24 mouse cellular contexts compared by ENCODE assay signal in the genomic region with DNA sequence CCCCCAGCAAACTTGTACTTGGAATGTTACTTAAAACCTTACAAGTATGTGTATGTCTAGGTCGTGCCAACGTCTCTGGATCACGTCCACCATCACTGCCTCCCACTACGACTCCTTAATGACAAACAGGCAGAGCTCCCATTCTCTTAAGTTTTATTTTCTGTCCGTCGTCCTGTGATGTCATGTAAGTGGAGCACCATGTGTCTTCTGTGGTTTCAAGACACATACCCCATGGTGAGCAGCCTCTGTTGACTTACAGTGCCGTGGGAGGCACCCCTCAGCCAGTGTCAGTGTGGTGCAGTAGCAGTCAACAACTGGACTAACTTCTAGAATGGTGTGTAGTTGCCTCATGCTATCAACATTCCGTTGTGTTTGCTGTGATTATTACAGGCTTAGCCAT. TPM values are rescaled to one million over a fixed set of nuclear protein-coding genes. Genes with fewer than 3 reads are reported as not detected.
DNase-seq lines count a peak whose midpoint lies in the region; ATAC-seq and TF ChIP-seq lines count a peak whose summit lies in the region.
"Had no signal": no experiment of that assay in that cellular context is flagged by ENCODE, and none has a peak within 500 bp of the region (broad histone marks: within the 10 kb centered on the region; RNA-seq: fewer than 3 reads in every experiment).

No protein-coding gene starts in this region.

- no peak overlapping the region for H3K4me3 ChIP-seq in lung, embryonic 14.5 days (ENCODE audit: low read depth, low read length)
- no peak overlapping the region for H3K4me3 ChIP-seq in CH12.LX (replicated peaks in 1 of 3; ENCODE audit: low read depth in 2 of 3, low read length in 2 of 3, poor library complexity in 1 of 3)
- H3K4me3 ChIP-seq in midbrain, embryonic 11.5 days (ENCODE audit: low read depth, low read length), result no peak overlapping the region
- H3K4me3 ChIP-seq: erythroblast, embryonic 14.5 days; forebrain, embryonic 12.5 days; forebrain, embryonic 15.5 days; heart, embryonic 12.5 days; heart, embryonic 15.5 days; hindbrain, embryonic 10.5 days; hindbrain, embryonic 13.5 days had no signal

- TF ChIP-seq EP300 in CH12.LX (IDR thresholded peaks at IDR 0.05; ENCODE audit: low read length), result no peak

- peak; percentile 24 for DNase-seq in lung, embryonic 14.5 days
- DNase-seq in lung, postnatal 14 days, result no peak
- no peak for DNase-seq in CH12.LX (ENCODE audit: extremely low read depth)
- DNase-seq in NIH3T3 (ENCODE audit: low read depth), result peak; percentile 62
- DNase-seq in cerebellum, adult 11-12 months, result no peak
- DNase-seq in midbrain, embryonic 11.5 days (ENCODE audit: low spot score, missing footprints), result no peak
- DNase-seq: adrenal gland, postnatal 10 days; adrenal gland, postnatal 36 days; cerebellum, adult 2 months; cerebellum, adult 9-11 months; cerebellum, postnatal 25 days; gastrocnemius, postnatal 25 days; heart, adult 18-20 months; heart, postnatal 10 days; heart, postnatal 36 days had no signal

- no peaks in the 10 kb centered on the region for H3K79me2 ChIP-seq in CH12.LX (replicated peaks; ENCODE audit: control insufficient read depth, extremely low read depth, insufficient read depth, poor library complexity, severe bottlenecking)

- peak; percentile 36; the same call in 1 of the 2 replicates for ATAC-seq in lung, embryonic 14.5 days (ENCODE audit: insufficient read depth)
- ATAC-seq in midbrain, embryonic 11.5 days (ENCODE audit: low FRiP score), result no peak
- ATAC-seq: CD4-positive, CD25-positive, alpha-beta regulatory T cell, adult 4 months; forebrain, embryonic 15.5 days; Patski had no signal

- H3K27me3 ChIP-seq in lung, embryonic 14.5 days (ENCODE audit: insufficient read depth, low read length), result no peaks in the 10 kb centered on the region
- no peaks in the 10 kb centered on the region for H3K27me3 ChIP-seq in CH12.LX (replicated peaks)
- no peaks in the 10 kb centered on the region for H3K27me3 ChIP-seq in midbrain, embryonic 11.5 days (ENCODE audit: control insufficient read depth, insufficient read depth, low read length)
- H3K27me3 ChIP-seq: forebrain, embryonic 12.5 days; forebrain, embryonic 15.5 days; heart, embryonic 12.5 days; heart, embryonic 15.5 days; hindbrain, embryonic 13.5 days; Patski had no signal

- no peaks in the 10 kb centered on the region for H3K36me3 ChIP-seq in lung, embryonic 14.5 days (ENCODE audit: insufficient read depth)
- H3K36me3 ChIP-seq in CH12.LX (replicated peaks in 1 of 2; ENCODE audit: control insufficient read depth in 1 of 2, insufficient read depth in 1 of 2, low read length in 1 of 2), result no peaks in the 10 kb centered on the region
- no peaks in the 10 kb centered on the region for H3K36me3 ChIP-seq in midbrain, embryonic 11.5 days (ENCODE audit: control insufficient read depth, insufficient read depth, low read length)
- H3K36me3 ChIP-seq: forebrain, embryonic 15.5 days; heart, embryonic 15.5 days had no signal

- no peaks in the 10 kb centered on the region for H3K9me3 ChIP-seq in lung, embryonic 14.5 days (ENCODE audit: low read depth, low read length)
- H3K9me3 ChIP-seq in CH12.LX (replicated peaks; ENCODE audit: low read length), result no peaks in the 10 kb centered on the region
- no peaks in the 10 kb centered on the region for H3K9me3 ChIP-seq in midbrain, embryonic 11.5 days (ENCODE audit: control insufficient read depth, low read length)
- H3K9me3 ChIP-seq: forebrain, embryonic 12.5 days; forebrain, embryonic 15.5 days; heart, embryonic 12.5 days; heart, embryonic 15.5 days; hindbrain, embryonic 10.5 days; hindbrain, embryonic 13.5 days had no signal

- H3K9ac ChIP-seq in lung, embryonic 14.5 days, result no peak overlapping the region
- no peak overlapping the region for H3K9ac ChIP-seq in CH12.LX (ENCODE audit: insufficient read depth, low read depth)
- no peak overlapping the region for H3K9ac ChIP-seq in midbrain, embryonic 11.5 days (ENCODE audit: low read length)
- H3K9ac ChIP-seq: forebrain, embryonic 12.5 days; forebrain, embryonic 15.5 days; heart, embryonic 12.5 days; heart, embryonic 15.5 days; hindbrain, embryonic 13.5 days had no signal

- TF ChIP-seq CTCF in lung, embryonic 14.5 days (IDR thresholded peaks at IDR 0.05; ENCODE audit: low read depth), result no peak
- TF ChIP-seq CTCF in CH12.LX (conservative IDR thresholded peaks at IDR 0.05 in 1 of 2, IDR thresholded peaks at IDR 0.05 in 1 of 2; ENCODE audit: low read depth in 2 of 2, low read length in 2 of 2), result no peak

- WGBS in lung, embryonic 14.5 days, result 55% methylated on average over 8 of the region's 8 CpGs
- WGBS in midbrain, embryonic 11.5 days, result 74% methylated on average over 8 of the region's 8 CpGs

- dilution Hi-C loops in CH12.LX (cut with MboI; ENCODE audit: extremely low pct_ligation_motif_present, extremely low pct_unique_long_range_greater_than_20kb, low sequenced_read_pairs), result no loop called here

- H3K27ac ChIP-seq in lung, embryonic 14.5 days (ENCODE audit: low read depth), result no peak overlapping the region
- no peak overlapping the region for H3K27ac ChIP-seq in CH12.LX (ENCODE audit: insufficient read depth, low read depth)
- H3K27ac ChIP-seq in midbrain, embryonic 11.5 days (ENCODE audit: low read depth, low read length), result no peak overlapping the region
- H3K27ac ChIP-seq: forebrain, embryonic 12.5 days; forebrain, embryonic 15.5 days; heart, embryonic 15.5 days; hindbrain, embryonic 10.5 days; hindbrain, embryonic 13.5 days had no signal

- TF ChIP-seq POLR2A in CH12.LX (IDR thresholded peaks at IDR 0.05; ENCODE audit: low read depth, low read length), result no peak

- H3K4me1 ChIP-seq in lung, embryonic 14.5 days (ENCODE audit: insufficient read depth), result peaks cover 7% of the 10 kb centered on the region
- H3K4me1 ChIP-seq in CH12.LX (ENCODE audit: control insufficient read depth in 1 of 2, insufficient read depth in 2 of 2), result peaks cover 8 to 12% of the 10 kb centered on the region in 2 experiments; a peak in 3 of 4 replicates
- no peaks in the 10 kb centered on the region for H3K4me1 ChIP-seq in midbrain, embryonic 11.5 days (ENCODE audit: control insufficient read depth, insufficient read depth, low read length)
- H3K4me1 ChIP-seq: forebrain, embryonic 12.5 days had no signal

- no peak for TF ChIP-seq RAD21 in CH12.LX (IDR thresholded peaks at IDR 0.05; ENCODE audit: low read depth, low read length)

- no peak overlapping the region for H3K4me2 ChIP-seq in lung, embryonic 14.5 days
- H3K4me2 ChIP-seq in CH12.LX (ENCODE audit: insufficient read depth, low read depth, poor library complexity, severe bottlenecking), result peak overlapping the region; percentile 54
- H3K4me2 ChIP-seq in midbrain, embryonic 11.5 days, result no peak overlapping the region
- H3K4me2 ChIP-seq: forebrain, embryonic 12.5 days; forebrain, embryonic 15.5 days; hindbrain, embryonic 13.5 days had no signal

- in situ Hi-C loops in CH12.LX (cut with MboI; ENCODE audit: low pct_ligation_motif_present, low pct_unique_long_range_greater_than_20kb, low sequenced_read_pairs), result loop anchor here (5.0 to 10.0 kb wide), 2 partner anchors 320 to 588 kb away; no protein-coding TSS in a partner anchor

TF ChIP-seq in CH12.LX, 34 proteins besides CTCF, POLR2A, EP300 and RAD21:
- no peak for TF ChIP-seq MYC (IDR thresholded peaks at IDR 0.05; ENCODE audit: low read depth, low read length)
TF ChIP-seq in CH12.LX: peak in this region for 0.

RNA-seq across cellular contexts. Expression of gene Tsc22d1, which starts 57.7 kb away (rescaled TPM):
- polyA plus RNA-seq in lung, embryonic 14.5 days (2014; fragmentation: Nextera tagmentation; extraction: Ambion mirVana), result 645 and 660 TPM in 2 replicates
- total RNA-seq in CH12.LX (2012; rRNA removed) (0.25 TPM in 2 replicates), CH12.LX (2014; rRNA removed) (0.89 and 1.3 TPM in 2 replicates)
- 0.69 and 0.93 TPM in 2 replicates for polyA plus RNA-seq in CH12.LX (2012; ENCODE audit: insufficient read length, low read depth)
- polyA plus RNA-seq in midbrain, embryonic 11.5 days (2014; fragmentation: Nextera tagmentation; extraction: Ambion mirVana), result 494 and 495 TPM in 2 replicates

Comparison
In these comparisons a context has a peak if more than half of its experiments do, and no peak if none do; other contexts are left out.
1. DNase-seq: peak in lung, embryonic 14.5 days (single experiment) and NIH3T3 (single experiment); none in lung, postnatal 14 days (single experiment), CH12.LX (single experiment), cerebellum, adult 11-12 months (single experiment) and midbrain, embryonic 11.5 days (single experiment).
2. RNA of gene Tsc22d1, which starts 57.7 kb away (polyA plus RNA-seq): 645 to 660 TPM in lung, embryonic 14.5 days and 494 to 495 TPM in midbrain, embryonic 11.5 days; 0.69 to 0.93 TPM in CH12.LX; every median in the first group is over 100 times any median in the second.